Mouse (Mus musculus) spleen, adult 2 months (tissue): Measurements from ENCODE around the gene Eva1a.

Experiments
- CTCF ChIP-seq: fragments of 200-500 bp; IDR thresholded peaks from 2 replicates; pipeline ENCODE4 v1.5.1; 2011; ENCODE audit warnings: mild to moderate bottlenecking, inconsistent platforms; ENCODE audit not compliant: insufficient read depth, insufficient read length, insufficient replicate concordance; ENCODE audit errors: extremely low read depth
- POLR2A ChIP-seq: fragments of 200-500 bp; IDR thresholded peaks from 2 replicates; pipeline ENCODE4 v1.6.1; 2011; ENCODE audit warnings: low read depth, low read length, inconsistent platforms

GRCm38 (mm10) chr6:82119322-82120162, 78.7 kb downstream of the Eva1a start:
- TF ChIP-seq POLR2A: no peak
- TF ChIP-seq CTCF: 0 out of 2 replicates have a peak, but pooled peaks have one; percentile 2
